Mouse (Mus musculus): Measurements from ENCODE around the gene Wnt8b. TPM values are rescaled to one million over a fixed set of nuclear protein-coding genes. Genes with fewer than 3 reads are reported as not detected.
A peak's percentile ranks its signal among the peaks of the same experiment; 100 is the strongest.
"Not testable (repeated sequence)": the region's sequence is repeated elsewhere in the genome, so short reads cannot be mapped to it uniquely, and the experiment has no call there.

Wnt8b gene
- polyA plus RNA-seq, 1 experiment from 2014 or later, result 0.66 TPM

- no peak overlapping the region for H3K4me3 ChIP-seq (ENCODE audit: low read depth, low read length)
- no peak overlapping the region for H3K4me2 ChIP-seq (replicated peaks; ENCODE audit: low read depth, low read length)
- H3K9ac ChIP-seq (ENCODE audit: low read depth, low read length), result no peak overlapping the region
- no peaks in the 10 kb centered on the region for H3K27me3 ChIP-seq (ENCODE audit: control insufficient read depth, insufficient read depth, low read length)
- no peaks in the 10 kb centered on the region for H3K4me1 ChIP-seq (replicated peaks; ENCODE audit: control insufficient read depth, insufficient read depth, low read length)
- ATAC-seq (ENCODE audit: low FRiP score) (no peak), DNase-seq (ENCODE audit: low spot score) (no peak)
- H3K36me3 ChIP-seq (ENCODE audit: control insufficient read depth, insufficient read depth, low read length), result no peaks in the 10 kb centered on the region
- H3K27ac ChIP-seq (ENCODE audit: low read depth, low read length), result no peak overlapping the region
- H3K9me3 ChIP-seq (ENCODE audit: control insufficient read depth, low read length), result no peaks in the 10 kb centered on the region
- WGBS, result 97% methylated on average over 4 of the region's 4 CpGs
Observed at GRCm38 (mm10) chr19:44462141-44462540, 31.1 kb upstream of the Wnt8b start.

GRCm38 (mm10) chr19:44465960-44466525 lies 27.2 kb upstream of the Wnt8b start:
- not testable (repeated sequence) for H3K27me3 ChIP-seq (ENCODE audit: control insufficient read depth, insufficient read depth, low read length); H3K36me3 ChIP-seq (ENCODE audit: control insufficient read depth, insufficient read depth, low read length); DNase-seq (ENCODE audit: low spot score); H3K27ac ChIP-seq (ENCODE audit: low read depth, low read length); H3K9ac ChIP-seq (ENCODE audit: low read depth, low read length); H3K9me3 ChIP-seq (ENCODE audit: control insufficient read depth, low read length); H3K4me1 ChIP-seq (replicated peaks; ENCODE audit: control insufficient read depth, insufficient read depth, low read length); H3K4me3 ChIP-seq (ENCODE audit: low read depth, low read length); H3K4me2 ChIP-seq (replicated peaks; ENCODE audit: low read depth, low read length); ATAC-seq (ENCODE audit: low FRiP score)
- WGBS, result 64% methylated on average over 14 of the region's 14 CpGs

GRCm38 (mm10) chr19:44474158-44474557 lies 19.1 kb upstream of the Wnt8b start:
- 4% methylated on average over 10 of the region's 10 CpGs for WGBS
- H3K27ac ChIP-seq (ENCODE audit: low read depth, low read length), result no peak overlapping the region
- no peaks in the 10 kb centered on the region for H3K9me3 ChIP-seq (ENCODE audit: control insufficient read depth, low read length)
- H3K36me3 ChIP-seq (ENCODE audit: control insufficient read depth, insufficient read depth, low read length), result no peaks in the 10 kb centered on the region
- H3K4me2 ChIP-seq (replicated peaks; ENCODE audit: low read depth, low read length), result no peak overlapping the region
- H3K27me3 ChIP-seq (ENCODE audit: control insufficient read depth, insufficient read depth, low read length), result peaks cover 2% of the 10 kb centered on the region; the same call in 1 of the 2 replicates
- H3K9ac ChIP-seq (ENCODE audit: low read depth, low read length), result no peak overlapping the region
- DNase-seq (ENCODE audit: low spot score) (peak; percentile 85), ATAC-seq (ENCODE audit: low FRiP score) (no peak)
- H3K4me1 ChIP-seq (replicated peaks; ENCODE audit: control insufficient read depth, insufficient read depth, low read length), result no peaks in the 10 kb centered on the region
- H3K4me3 ChIP-seq (ENCODE audit: low read depth, low read length), result no peak overlapping the region

- peaks cover 2% of the 10 kb centered on the region; the same call in 1 of the 2 replicates for H3K27me3 ChIP-seq (ENCODE audit: control insufficient read depth, insufficient read depth, low read length)
- H3K9me3 ChIP-seq (ENCODE audit: control insufficient read depth, low read length), result no peaks in the 10 kb centered on the region
- no peaks in the 10 kb centered on the region for H3K4me1 ChIP-seq (replicated peaks; ENCODE audit: control insufficient read depth, insufficient read depth, low read length)
- no peak for ATAC-seq (ENCODE audit: low FRiP score)
- H3K4me2 ChIP-seq (replicated peaks; ENCODE audit: low read depth, low read length), result no peak overlapping the region
- H3K4me3 ChIP-seq (ENCODE audit: low read depth, low read length), result no peak overlapping the region
- no peak overlapping the region for H3K27ac ChIP-seq (ENCODE audit: low read depth, low read length)
- no peak for DNase-seq (ENCODE audit: low spot score)
- H3K36me3 ChIP-seq (ENCODE audit: control insufficient read depth, insufficient read depth, low read length), result no peaks in the 10 kb centered on the region
- 85% methylated on average over 6 of the region's 6 CpGs for WGBS
- H3K9ac ChIP-seq (ENCODE audit: low read depth, low read length), result no peak overlapping the region
Observed at GRCm38 (mm10) chr19:44475268-44475667, 18.0 kb upstream of the Wnt8b start.

GRCm38 (mm10) chr19:44476541-44476940 lies 16.7 kb upstream of the Wnt8b start:
- no peak overlapping the region for H3K27ac ChIP-seq (ENCODE audit: low read depth, low read length)
- DNase-seq (ENCODE audit: low spot score) (no peak), ATAC-seq (ENCODE audit: low FRiP score) (no peak)

GRCm38 (mm10) chr19:44487266-44487665 lies 6.0 kb upstream of the Wnt8b start:
- Histone ChIP-seq H3K27me3 (ENCODE audit: control insufficient read depth, insufficient read depth, low read length) (peaks cover 15% of the 10 kb centered on the region), H3K9me3 (ENCODE audit: control insufficient read depth, low read length) (no peaks in the 10 kb centered on the region), H3K9ac (ENCODE audit: low read depth, low read length) (no peak overlapping the region), H3K4me3 (ENCODE audit: low read depth, low read length) (no peak overlapping the region), H3K4me2 (replicated peaks; ENCODE audit: low read depth, low read length) (no peak overlapping the region), H3K4me1 (replicated peaks; ENCODE audit: control insufficient read depth, insufficient read depth, low read length) (no peaks in the 10 kb centered on the region), H3K27ac (ENCODE audit: low read depth, low read length) (no peak overlapping the region), H3K36me3 (ENCODE audit: control insufficient read depth, insufficient read depth, low read length) (no peaks in the 10 kb centered on the region)
- WGBS, result 8% methylated on average over 8 of the region's 8 CpGs
- peak; percentile 53 for DNase-seq (ENCODE audit: low spot score)
- no peak for ATAC-seq (ENCODE audit: low FRiP score)

More at GRCm38 (mm10) chr19:44476541-44476940, 16.7 kb upstream of the Wnt8b start:
- Histone ChIP-seq H3K9ac (ENCODE audit: low read depth, low read length) (no peak overlapping the region), H3K4me1 (replicated peaks; ENCODE audit: control insufficient read depth, insufficient read depth, low read length) (no peaks in the 10 kb centered on the region), H3K4me2 (replicated peaks; ENCODE audit: low read depth, low read length) (no peak overlapping the region), H3K36me3 (ENCODE audit: control insufficient read depth, insufficient read depth, low read length) (no peaks in the 10 kb centered on the region), H3K27me3 (ENCODE audit: control insufficient read depth, insufficient read depth, low read length) (peaks cover 2% of the 10 kb centered on the region; the same call in 1 of the 2 replicates), H3K4me3 (ENCODE audit: low read depth, low read length) (no peak overlapping the region), H3K9me3 (ENCODE audit: control insufficient read depth, low read length) (no peaks in the 10 kb centered on the region)
- 59% methylated on average over 3 of the region's 3 CpGs for WGBS

- Histone ChIP-seq H3K27me3 (ENCODE audit: control insufficient read depth, insufficient read depth, low read length) (peaks cover 59% of the 10 kb centered on the region), H3K4me2 (replicated peaks; ENCODE audit: low read depth, low read length) (no peak overlapping the region), H3K9me3 (ENCODE audit: control insufficient read depth, low read length) (no peaks in the 10 kb centered on the region), H3K4me1 (replicated peaks; ENCODE audit: control insufficient read depth, insufficient read depth, low read length) (no peaks in the 10 kb centered on the region), H3K36me3 (ENCODE audit: control insufficient read depth, insufficient read depth, low read length) (no peaks in the 10 kb centered on the region), H3K4me3 (ENCODE audit: low read depth, low read length) (no peak overlapping the region), H3K9ac (ENCODE audit: low read depth, low read length) (no peak overlapping the region), H3K27ac (ENCODE audit: low read depth, low read length) (no peak overlapping the region)
- peak; percentile 37 for DNase-seq (ENCODE audit: low spot score)
- ATAC-seq (ENCODE audit: low FRiP score), result 0 out of 2 replicates have a peak, but pooled peaks have one; percentile 12
- 35% methylated on average over 8 of the region's 8 CpGs for WGBS
Observed at GRCm38 (mm10) chr19:44496511-44496910, 3.2 kb downstream of the Wnt8b start.

GRCm38 (mm10) chr19:44496941-44497340 lies 3.7 kb downstream of the Wnt8b start:
- H3K4me3 ChIP-seq (ENCODE audit: low read depth, low read length), result no peak overlapping the region
- no peaks in the 10 kb centered on the region for H3K4me1 ChIP-seq (replicated peaks; ENCODE audit: control insufficient read depth, insufficient read depth, low read length)
- 38% methylated on average over 10 of the region's 10 CpGs for WGBS
- peaks cover 59% of the 10 kb centered on the region for H3K27me3 ChIP-seq (ENCODE audit: control insufficient read depth, insufficient read depth, low read length)
- ATAC-seq (ENCODE audit: low FRiP score) (0 out of 2 replicates have a peak, but pooled peaks have one; percentile 12), DNase-seq (ENCODE audit: low spot score) (peak; percentile 36)
- H3K9ac ChIP-seq (ENCODE audit: low read depth, low read length), result no peak overlapping the region
- no peak overlapping the region for H3K27ac ChIP-seq (ENCODE audit: low read depth, low read length)
- H3K36me3 ChIP-seq (ENCODE audit: control insufficient read depth, insufficient read depth, low read length), result no peaks in the 10 kb centered on the region
- no peaks in the 10 kb centered on the region for H3K9me3 ChIP-seq (ENCODE audit: control insufficient read depth, low read length)
- H3K4me2 ChIP-seq (replicated peaks; ENCODE audit: low read depth, low read length), result no peak overlapping the region

- ATAC-seq (ENCODE audit: low FRiP score) (no peak), DNase-seq (ENCODE audit: low spot score) (no peak)
- no peak overlapping the region for H3K4me3 ChIP-seq (ENCODE audit: low read depth, low read length)
- no peak overlapping the region for H3K9ac ChIP-seq (ENCODE audit: low read depth, low read length)
- H3K4me2 ChIP-seq (replicated peaks; ENCODE audit: low read depth, low read length), result no peak overlapping the region
- H3K27me3 ChIP-seq (ENCODE audit: control insufficient read depth, insufficient read depth, low read length), result peaks cover 54% of the 10 kb centered on the region
- no peaks in the 10 kb centered on the region for H3K36me3 ChIP-seq (ENCODE audit: control insufficient read depth, insufficient read depth, low read length)
- no peak overlapping the region for H3K27ac ChIP-seq (ENCODE audit: low read depth, low read length)
- 72% methylated on average over 6 of the region's 6 CpGs for WGBS
- H3K4me1 ChIP-seq (replicated peaks; ENCODE audit: control insufficient read depth, insufficient read depth, low read length), result no peaks in the 10 kb centered on the region
- H3K9me3 ChIP-seq (ENCODE audit: control insufficient read depth, low read length), result no peaks in the 10 kb centered on the region
Observed at GRCm38 (mm10) chr19:44498936-44499335, 5.7 kb downstream of the Wnt8b start.

Data from hindbrain, embryonic 11.5 days (tissue).